Mouse (Mus musculus) kidney, postnatal 10 days (tissue): ENCODE results near the gene Mat2a.
"Not testable (repeated sequence)": the region's sequence is repeated elsewhere in the genome, so short reads cannot be mapped to it uniquely, and the experiment has no call there.

ENCODE experiments used
- DNase-seq: peaks from one replicate; pipeline ENCODE4 v3.0.0; 2021; ENCODE audit warnings: mixed read lengths

Gene Mat2a

DNA sequence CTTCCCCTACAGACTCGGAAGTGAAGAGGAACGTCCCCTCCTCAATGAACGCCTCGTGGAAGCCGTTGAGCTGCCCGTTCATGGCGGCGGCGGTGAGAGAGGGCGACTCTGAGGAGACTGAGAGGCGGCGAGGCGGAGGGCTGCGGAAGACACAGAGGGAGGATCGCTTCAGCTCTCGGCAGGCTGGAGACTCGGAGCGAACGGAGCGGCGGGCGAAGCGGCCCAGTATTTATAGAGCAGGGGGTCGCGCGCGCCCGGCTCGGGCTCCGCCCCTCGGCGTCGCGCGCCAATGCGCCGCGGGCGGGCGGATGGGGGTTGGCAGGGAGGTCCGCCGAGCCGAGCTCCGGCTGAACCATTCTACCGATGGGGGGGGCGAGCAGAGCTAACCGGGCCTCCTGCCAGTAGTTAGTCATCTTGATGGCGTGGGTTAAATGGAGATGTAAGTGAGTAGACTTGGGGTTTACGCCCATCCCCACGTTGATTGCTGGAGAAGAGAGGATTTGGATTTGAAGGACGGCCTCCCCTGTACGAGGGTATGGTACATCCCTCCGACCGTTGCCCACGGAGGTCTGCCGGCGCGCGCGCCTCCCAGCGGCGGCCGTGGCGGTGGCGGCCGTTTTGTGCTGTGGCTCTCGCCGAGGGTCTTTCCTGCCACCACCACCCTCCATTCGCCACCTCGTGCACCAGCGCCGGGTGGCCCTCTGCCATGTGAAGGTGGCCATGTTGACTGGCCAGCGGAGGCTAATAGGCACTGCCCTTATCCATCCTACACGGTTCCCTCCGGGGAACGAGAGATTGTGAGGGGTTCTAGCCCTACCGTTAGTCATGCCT is at the start of gene Mat2a:
Mat2a (minus strand) TSS at position 204 of the 831 bp plus-strand sequence.
- DNase-seq: peak; percentile 95

DNA sequence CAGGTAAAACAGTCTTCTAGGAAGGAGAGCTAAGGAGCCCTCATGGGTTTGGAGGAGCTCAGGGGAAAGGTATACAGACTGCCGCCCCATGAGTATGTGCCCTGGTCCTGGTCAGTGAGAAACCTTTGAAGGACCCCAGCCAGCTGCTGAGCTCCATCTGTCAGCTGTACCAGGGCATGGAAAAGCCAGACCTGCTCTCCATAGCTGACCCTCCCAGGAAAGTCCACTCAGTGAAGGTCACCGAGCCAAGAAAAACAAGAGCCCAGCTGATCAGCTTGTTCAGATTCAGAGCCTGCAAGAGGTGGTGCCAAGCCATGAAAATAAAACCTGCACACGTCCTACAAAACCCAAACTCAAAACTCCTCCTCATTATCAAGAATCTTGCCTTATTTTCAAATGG is 49.5 kb upstream of the Mat2a start:
- peak; percentile 48 for DNase-seq

DNA sequence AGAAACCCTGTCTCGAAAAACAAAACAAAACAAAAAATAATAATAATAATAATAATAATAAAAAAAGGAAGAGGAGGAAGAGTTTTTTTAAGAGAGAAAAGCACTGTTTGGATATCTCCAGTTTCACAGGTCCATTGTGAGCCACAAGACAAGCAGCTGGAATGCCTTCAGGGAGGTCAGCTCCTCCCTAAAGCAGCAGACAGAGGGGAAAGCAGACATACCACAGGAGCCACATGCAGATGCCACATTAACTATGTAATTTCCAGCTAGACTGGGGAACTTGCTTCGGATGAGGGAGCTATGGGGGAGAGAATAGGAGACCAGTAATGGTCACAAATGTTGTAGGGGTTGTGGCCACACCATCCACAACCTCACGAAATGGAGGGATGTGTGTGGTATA is 47.9 kb upstream of the Mat2a start:
- peak; percentile 40 for DNase-seq

DNA sequence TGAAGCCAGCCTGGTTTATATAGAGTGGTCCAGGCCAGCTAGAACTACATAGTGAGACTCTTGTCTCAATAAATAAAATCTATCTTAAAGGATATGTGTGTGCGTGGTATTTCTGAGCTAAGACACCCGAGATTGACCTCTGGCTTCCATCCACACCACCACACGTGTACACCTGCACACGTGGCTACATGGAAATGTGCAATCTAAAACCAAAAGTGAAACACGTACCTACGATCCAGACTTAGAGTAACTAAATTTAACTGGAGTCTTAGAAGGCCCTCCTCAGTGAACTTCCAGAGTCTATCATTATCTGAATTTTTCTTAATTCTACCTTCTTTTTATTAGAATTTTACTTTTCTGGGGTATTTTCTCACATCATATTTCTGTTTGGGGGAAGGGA is 46.9 kb upstream of the Mat2a start:
- DNase-seq: no peak

DNA sequence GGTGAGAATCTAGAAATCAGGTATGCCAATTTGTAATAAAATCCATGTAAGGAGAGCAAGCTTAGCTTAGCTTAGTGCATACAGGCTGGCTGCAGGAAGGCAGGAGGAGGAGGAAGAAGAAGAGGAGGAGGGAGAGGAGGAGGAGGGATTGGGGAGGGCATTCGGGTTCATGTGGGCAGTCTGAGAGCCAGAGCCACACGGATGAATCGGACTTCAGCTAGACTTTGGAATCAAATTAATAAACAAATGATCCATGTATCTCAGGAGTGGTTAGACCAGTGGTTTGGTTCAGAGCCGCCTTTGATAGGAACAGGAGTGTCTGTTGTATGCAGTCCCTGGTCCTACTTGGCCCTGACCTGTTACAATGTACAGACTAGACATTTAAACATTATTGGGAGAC is 45.5 kb upstream of the Mat2a start:
- DNase-seq: no peak

DNA sequence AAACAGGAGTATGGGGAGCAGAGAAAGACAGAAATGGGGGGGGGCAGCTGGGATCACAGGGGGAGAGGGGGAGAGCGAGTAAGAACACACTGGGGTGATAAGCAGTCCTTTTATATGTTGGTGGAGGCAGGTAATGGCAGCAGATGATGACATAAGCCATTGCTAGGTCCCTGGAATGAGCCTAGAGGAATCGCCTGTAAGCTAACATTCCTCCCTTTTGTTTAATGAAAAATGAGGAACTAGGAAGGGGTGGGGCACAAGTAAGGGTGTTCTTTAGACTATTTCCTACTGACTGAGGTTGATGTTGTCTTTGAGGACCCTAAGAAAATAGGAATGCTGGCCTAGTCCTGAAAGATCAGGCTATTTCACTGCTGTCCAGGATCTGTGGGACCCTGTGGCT is 42.8 kb upstream of the Mat2a start:
- DNase-seq: no peak

DNA sequence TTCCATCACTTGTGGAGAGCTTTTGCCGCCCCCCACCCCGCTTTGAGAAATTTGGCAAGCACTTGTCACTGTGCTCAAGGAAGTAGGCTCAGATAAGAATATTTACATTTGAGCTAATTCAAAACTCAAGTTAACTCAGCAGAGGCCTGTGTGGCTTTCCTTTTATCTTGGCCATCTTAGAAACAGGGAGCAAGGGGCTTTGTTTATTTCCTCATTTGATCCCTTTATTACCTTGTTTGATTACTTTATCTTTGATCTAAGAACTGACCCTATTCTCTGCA is 41.0 kb upstream of the Mat2a start:
- no peak for DNase-seq

DNA sequence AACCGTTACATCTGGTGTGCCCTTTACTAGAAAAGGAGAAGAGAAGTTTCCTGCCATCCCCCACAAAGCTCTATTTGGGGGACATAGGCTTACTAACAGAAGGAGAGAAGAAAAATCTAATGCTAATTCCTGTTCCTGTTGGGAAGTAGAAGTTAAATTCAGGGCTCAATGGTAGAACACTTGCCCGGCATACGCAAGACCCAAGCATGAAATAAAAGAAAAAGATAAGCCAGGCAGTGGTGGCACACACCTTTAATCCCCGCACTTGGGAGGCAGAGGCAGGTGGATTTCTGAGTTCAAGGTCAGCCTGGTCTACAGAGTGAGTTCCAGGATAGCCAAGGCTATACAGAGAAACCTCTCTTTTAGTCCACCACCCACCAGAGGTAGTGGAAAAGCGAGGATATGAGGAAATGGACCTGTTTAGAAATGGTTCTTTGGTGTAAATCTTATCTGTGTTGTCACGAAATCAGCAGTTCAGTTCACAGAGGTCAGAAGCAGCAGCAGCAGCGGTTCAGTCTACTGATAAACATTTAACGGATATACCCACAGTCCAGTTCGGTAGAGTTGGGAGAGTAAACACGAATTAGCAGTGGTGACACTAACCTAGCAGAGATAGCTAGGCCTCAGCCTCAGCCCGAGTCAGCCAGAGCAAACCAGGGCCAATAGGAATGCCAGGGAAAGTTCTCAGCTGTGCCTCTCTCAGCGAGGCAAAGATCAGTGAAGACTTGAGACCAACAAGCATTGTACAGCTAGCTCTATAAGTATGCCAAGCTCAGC is 40.5 kb upstream of the Mat2a start:
- no peak for DNase-seq

DNA sequence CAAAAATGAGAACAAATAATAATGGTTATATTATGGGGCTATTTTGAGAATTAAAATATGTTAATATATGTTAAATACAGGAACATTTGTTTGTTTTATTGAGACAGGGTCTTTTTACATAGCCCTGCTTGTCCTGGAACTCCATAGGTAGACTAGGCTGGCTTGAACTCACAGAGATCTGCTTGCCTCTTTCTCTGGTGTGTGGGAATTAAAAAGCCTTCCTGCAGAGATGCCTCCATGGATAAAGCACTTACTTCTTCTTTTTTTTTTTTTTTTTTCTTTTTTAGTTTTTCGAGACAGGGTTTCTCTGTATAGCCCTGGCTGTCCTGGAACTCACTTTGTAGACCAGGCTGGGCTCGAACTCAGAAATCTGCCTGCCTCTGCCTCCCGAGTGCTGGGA is 39.3 kb upstream of the Mat2a start:
- not testable (repeated sequence) for DNase-seq

DNA sequence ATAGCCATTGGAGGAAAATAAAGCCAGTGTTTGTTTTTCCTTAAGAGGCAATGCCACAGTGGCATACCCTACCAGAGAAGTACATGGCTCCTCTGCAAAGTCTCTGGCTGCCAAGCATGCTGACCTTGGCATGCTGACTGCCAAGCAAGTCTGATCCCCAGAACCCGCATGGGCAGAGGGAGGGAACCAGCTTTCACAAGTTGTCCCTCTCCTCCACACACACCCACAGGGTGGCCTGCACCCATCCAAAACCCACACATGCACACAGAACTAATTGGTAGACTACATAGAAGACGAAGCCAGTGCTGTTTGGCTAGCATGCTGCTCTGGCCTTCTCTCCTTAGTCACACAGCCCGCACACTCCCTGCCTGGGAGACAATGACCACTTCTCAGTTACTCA is 38.3 kb upstream of the Mat2a start:
- DNase-seq: no peak

DNA sequence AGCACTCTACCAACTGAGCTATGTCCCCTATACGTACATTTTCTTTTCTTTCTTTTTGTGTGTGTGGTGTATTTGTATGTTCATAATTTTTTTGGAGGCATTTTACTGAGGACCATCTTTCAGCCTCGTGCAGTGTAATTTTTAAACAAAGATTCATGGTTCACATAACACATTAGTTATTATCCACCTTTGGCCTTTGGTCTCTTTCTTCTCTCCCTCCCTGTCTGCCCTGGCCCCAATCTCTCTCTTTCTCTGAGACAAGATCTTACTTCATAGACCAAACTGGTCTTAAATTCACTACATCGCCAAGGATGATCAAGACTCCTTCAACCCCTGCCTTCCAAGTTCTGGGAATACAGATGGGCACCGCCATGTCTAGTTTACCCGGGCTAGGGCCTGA is 37.5 kb upstream of the Mat2a start:
- no peak for DNase-seq

DNA sequence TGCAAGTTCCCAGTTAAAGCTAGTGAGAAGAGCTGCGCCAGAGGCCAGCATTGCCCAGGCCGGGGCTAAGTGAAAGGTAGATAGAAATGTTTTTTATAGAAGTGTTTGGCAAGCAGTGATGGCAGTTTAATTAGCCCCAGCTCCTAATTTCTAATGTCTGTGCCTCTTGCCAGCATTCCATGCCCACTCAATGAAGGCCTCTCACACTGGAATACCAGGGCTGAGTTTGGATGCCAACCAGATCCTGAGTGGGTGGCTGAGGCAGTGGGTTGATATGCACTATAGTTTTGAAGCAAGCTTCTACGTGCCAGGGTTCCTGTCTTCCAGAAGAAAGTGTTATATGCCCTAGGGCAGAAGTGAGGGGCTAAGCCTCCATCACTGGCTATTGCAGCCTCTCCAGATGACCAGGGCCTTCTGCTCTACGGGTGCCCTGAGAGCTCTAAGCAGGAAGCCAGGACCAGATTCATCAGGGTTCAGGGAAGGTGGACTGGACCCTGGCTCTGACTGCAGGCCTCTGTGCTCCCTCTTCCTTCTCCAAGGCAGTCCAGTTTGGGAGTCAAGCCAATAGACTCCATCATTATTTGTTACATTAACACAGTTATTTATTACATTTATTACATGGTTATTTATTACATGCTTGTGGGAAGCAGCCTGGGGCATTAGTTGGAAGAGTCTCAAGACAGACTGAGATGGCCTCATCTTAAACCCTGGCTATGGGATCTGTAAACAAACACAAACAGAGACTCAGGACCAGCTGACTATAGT is 36.0 kb upstream of the Mat2a start:
- no peak for DNase-seq

DNA sequence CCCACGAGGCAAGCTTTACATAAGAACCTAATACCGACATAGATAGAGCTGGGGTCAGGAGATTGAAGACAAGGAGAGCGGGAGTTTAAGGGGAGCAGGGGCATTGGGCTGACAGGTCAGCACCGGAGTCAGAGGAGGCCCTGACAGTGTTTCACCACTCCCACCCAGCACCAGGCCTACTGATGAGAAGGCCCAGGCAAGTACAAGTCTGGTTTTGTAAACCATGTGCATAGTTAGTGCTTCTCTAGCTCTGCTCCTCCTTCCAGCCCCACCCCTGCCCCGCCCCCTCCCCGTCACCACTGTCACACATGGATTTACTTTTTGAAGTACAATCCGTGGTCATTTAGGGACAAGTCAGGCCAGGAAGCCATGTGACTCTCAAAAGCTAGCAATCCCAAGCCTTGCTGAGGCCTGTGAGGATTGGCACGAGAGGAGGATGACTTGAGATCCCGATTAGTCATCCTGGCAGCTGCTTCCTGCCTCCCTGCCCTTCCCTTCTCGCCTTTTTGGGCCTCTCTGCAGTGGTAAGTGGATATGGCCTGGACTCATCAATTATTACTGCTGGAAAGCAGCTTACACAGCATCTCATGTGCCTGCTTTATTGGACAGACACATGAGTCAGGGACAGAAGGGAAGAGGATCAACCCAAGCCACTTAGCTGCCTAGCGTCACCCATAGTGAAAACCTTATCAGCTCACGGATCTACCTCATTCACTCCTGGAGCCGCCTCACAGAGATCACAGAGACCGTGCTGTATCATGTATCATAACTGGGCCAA is 34.1 kb upstream of the Mat2a start:
- peak; percentile 56 for DNase-seq

DNA sequence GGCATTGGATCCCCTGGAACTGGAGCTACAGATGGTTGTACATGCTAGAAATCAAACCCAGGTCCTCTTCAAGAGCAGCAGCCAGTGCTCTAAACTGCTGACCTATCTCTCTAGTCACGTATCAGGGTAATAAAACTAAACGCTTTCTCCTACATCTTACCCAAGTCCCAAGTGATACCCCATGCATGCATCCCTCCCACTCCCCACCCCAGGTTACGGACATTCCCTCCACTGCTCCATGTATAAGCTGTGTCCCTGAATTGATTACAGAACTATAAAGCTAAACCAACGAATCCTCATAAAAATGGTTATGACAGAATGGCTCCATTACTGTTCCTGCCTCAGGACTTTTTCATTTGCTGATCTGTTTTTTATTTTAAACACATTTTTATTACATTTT is 26.8 kb upstream of the Mat2a start:
- no peak for DNase-seq

DNA sequence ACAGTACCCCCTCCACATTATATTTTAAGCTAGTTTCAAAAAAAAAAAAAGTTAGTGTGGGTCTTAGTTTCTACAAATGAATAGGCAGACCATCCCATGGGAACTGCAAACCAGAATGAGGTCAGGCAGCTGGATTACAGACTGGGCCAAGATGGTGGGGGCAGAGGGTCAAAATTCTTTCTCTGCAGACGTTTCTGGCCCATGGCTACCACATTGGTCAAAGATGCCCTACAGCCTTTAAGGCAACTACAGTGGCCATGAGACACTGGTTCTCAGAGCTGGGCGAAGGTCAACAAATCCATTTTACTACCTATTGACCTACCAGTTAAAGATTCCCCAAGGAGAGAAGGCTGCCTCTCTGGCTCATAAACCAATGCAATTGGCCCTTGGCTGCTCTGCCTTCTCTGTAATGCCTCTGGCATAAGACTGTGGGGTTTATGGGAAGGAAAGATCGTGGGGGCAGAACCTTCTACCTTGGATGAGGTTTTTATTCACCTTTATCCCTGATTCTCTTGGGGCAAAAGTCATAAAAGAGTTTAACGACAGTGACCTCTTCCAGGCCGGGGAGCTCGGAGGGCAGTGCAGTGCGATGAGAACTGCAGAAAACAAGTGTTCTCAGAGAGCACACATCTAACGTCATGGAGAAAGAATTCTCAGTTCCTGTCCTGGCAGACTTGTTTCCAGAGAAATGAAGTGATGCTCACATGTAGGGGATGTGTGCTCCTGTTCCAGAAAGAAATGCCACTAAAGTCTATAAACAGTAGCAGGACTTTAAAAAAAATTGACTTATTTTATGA is 26.2 kb upstream of the Mat2a start:
- peak; percentile 40 for DNase-seq

DNA sequence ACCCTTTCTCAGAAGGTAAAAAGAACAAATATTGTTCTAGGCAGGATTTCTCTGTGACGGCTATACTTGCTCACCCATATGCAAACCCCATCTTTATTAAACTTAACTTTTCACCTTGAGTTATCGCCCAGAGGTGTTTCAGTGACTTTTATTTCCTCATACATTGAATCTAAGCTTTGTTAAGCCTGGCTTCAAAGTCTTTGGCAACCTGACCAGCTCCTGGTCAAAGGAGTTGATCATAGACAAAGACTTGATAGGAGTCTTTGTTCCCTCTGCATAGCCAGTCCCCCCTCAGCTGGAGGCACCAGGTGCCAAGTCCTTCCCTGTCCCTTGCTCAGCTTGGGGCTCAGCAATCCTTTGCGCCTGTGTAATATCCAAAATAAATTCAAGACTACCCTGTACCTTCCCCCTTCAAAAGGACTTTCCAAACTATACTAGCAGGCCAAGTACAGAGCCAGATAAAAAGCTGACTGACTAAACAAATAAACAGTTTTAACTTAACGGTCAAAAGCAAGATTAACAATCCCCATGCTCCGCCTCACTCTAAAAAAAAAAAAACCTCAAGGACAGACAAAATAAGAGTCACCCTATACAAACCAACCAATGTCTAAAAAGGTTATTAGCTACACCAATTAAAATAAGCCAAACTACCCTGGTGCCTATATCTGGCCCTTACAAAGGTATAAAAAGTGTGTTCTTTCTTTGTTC is 23.3 kb upstream of the Mat2a start:
- DNase-seq: not testable (repeated sequence)

DNA sequence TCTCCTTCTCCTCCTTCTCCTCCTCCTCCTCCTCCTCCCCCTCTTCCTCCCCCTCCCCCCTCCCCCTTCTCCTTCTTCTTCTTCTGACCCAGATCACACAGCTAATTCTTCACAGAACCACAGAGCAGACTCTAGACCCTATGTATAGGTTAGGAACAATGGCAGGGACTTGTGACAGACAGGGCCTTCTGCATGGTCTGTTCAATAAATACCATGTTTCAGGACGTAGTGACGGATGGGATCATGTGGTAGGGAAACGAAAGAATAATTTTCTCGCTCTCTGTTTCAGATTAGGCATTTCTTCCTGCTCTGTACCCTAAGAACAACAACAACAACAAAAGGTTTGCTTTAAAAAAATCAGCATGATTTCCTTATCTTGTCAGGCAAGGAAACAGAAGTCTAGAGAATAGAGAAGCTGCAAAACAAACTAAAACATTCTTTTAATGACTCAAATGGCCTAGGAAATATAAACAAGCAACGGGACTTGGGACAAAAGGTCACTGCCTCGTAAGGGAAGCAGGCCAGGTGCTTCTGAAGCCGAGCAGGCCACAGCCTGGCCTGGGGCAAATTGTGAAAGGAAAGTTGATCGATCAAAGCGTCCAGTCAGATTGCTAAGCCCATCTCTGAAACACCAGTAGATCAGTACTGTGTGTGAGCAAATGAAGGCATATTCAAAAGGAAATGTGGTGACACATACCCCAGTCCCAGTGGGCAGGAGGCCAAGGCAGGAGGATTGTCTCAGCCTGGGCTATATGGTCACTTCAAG is 20.9 kb upstream of the Mat2a start:
- peak; percentile 55 for DNase-seq

DNA sequence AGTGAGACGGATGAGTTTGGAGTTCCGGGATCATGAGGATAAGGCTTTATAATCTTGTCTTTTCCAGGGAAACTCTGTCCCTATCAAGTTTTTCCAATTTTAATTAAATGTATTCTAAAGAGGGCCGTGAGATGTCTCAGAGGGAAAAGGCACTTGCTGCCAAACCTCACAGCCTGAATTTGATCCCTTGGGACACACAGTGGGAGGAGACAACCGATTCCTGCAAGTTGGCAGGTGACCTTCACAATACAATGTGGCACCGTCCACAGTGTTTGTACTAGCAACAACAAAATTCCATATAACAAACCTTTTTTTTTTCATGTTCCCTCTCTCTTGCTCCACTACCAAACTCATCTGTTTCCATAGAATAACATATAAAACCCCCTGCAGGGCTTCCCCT is 19.6 kb upstream of the Mat2a start:
- no peak for DNase-seq

DNA sequence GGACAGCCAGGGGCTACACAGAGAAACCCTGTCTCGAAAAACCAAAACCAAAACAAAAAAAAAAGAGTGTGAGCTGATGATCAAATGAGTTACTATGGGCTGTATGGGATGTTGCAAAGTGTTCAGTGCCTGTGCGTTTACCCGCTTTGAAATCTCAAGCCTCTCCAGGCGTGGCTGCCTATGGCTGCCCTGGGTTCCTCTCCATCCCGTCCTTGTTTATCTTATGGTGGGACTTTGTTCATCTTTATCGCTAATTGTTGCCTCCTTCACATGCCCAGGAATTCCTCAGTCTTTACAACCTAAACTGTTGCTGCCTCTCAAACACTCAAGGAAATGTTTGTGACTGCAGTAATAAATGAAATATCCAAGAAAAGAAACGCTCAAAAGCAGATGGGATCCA is 19.1 kb upstream of the Mat2a start:
- no peak for DNase-seq

DNA sequence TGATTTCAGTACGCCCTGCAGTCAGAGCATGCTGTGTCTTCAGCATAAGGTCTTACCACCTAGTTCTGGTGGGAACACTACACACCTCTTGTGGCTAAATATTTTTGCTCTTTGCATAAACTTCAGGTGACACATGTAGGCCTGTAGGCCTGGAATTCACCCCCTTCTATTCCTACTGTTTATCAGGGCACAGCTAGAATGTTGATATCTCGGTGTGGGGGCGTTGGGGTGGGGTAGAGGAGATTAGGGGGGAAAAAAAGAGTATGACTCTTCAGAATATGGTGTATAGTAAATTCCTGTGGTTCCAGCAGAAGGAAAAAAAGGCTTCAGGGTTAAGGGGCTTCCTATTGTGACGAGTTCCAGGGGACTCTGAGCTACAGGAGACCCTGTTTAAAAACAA is 17.2 kb upstream of the Mat2a start:
- DNase-seq: no peak
